Mouse (Mus musculus): ENCODE measurements around the gene Hmbs.
"Not testable (repeated sequence)": the region's sequence is repeated elsewhere in the genome, so short reads cannot be mapped to it uniquely, and the experiment has no call there.

Hmbs gene

DNA sequence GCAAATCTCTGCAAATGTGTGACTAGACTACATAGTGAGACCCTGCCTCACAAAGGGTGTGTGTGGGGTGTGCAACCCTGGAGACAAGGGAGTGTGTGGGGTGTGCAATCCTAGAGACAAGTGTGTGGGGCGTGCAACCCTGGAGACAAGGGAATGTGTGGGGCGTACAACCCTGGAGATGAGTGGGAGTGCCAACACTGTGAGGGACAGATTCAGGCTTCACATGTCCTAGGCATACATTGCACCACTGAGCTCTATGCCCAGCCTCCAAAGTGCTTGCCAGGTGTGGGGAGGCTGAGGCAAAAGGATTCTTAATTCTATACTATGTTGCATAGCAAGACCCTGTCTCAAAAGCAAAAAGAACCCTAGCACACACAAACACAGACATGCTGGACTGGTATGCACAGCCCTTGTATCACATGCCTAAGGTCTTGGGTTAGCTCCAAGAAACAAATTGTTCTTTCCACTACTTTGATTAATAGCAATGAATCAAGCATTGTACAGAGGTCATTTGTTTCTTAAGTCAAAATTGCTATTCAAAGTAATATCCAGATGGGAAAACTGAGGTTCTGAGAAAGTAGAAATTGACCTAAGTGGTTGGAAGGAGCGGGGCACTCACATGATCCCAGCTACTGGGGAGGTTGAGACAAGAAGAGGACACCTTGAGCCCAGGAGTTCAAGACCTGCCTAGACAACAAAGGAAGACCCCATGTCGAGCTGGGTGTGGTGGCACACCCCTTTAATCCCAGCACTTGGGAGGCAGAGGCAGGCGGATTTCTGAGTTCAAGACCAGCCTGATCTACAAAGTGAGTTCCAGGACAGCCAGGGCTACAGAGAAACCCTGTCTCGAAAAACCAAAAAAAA is 1.8 kb upstream of the Hmbs start:
- DNase-seq (ENCODE audit: low read depth), result no peak

DNA sequence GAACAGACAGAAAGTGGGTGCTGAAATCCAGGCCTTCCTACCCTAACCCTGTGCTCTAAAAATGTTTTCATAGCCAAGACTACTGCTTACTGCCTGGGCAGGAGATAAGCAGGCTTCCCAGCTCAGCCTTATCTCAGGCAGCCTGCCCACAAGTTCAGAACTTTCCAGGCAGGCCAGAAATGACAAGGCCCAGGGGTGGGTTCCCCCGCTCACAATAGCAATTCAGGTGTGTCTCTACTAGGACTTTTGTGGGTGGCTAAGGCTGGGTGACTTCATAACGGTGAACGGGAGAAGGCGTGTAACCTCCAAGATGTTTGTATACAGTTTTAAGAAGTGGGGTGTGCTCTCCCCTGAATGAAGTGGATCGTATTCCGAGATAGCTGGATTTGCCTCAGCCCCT is 738 bp downstream of the Hmbs start:
- no peak for DNase-seq (ENCODE audit: low read depth)

DNA sequence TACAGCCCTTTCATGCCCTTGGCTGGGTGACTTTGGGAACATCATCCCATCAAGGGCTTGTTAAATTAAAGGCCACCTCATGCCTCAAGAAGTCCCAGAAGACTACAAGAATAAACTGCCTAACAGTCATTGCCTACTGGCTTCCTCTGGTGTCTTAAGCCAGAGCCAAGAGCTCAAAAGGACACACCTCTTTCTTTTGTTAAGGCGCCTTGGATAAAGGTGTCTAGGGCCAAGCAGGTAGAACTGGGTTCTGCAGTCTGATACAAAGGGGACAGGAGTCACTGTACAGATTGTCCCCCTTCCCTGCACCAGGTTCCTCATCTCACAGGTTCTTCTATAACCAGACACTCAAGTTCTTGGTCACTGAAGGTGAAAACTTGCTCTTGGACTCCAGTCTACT is 1.4 kb downstream of the Hmbs start:
- no peak for DNase-seq (ENCODE audit: low read depth)

DNA sequence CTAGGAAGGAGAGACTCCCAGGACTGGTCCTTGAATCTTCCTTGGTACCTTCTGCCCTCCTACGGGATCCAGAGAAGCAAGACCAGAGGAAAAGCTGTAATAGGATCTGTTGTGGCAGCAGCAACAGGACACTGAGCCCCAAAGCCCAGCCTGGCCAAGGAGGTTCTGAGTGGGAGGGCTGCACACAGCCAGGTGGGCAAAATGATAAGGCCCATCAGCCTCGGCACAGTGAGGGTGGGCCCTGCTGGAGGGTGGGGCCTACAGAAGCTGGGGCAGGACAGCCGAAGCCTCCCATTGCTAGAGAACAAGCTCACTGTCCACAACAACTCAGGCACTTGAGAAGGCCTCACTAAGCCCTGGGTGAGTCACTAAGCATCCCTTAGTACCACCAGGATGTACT is 1.9 kb downstream of the Hmbs start:
- DNase-seq (ENCODE audit: low read depth), result no peak

DNA sequence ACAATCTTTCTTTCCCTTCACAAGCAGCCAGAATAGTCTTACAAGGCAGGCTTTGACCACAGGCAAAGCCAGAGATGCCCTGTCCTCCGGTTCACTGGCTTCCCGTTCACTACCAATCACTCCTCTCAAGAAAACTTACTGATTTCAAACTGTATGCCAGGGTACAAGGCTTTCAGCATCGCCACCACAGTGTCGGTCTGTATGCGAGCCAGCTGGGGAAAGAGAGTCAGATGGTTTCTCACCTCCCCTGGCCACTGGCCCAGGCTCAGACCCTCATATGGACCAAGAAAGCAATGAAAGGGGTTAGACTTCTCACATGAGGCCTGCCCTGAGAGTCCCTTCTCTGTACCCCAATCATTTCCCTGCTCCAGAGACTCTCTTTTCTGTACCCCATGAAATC is 2.5 kb downstream of the Hmbs start:
- no peak for DNase-seq (ENCODE audit: low read depth)

DNA sequence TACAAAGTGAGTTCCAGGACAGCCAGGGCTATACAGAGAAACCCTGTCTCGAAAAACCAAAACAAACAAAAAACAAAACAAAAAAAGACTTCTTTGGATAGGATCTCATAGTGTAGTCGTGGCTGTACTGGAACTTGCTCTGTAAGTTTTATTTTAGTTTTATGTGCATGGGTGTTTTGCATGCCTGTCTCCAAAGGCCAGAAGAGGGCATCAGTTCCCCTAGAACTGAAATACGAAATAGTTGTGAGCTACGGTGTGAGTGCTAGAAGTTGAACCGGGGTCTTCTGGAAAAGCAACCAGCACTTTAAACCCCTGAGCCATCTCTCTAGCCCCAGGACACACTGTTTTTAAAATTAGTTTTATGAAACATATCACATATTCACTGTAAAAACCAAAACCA is 5.5 kb downstream of the Hmbs start:
- DNase-seq (ENCODE audit: low read depth), result no peak

DNA sequence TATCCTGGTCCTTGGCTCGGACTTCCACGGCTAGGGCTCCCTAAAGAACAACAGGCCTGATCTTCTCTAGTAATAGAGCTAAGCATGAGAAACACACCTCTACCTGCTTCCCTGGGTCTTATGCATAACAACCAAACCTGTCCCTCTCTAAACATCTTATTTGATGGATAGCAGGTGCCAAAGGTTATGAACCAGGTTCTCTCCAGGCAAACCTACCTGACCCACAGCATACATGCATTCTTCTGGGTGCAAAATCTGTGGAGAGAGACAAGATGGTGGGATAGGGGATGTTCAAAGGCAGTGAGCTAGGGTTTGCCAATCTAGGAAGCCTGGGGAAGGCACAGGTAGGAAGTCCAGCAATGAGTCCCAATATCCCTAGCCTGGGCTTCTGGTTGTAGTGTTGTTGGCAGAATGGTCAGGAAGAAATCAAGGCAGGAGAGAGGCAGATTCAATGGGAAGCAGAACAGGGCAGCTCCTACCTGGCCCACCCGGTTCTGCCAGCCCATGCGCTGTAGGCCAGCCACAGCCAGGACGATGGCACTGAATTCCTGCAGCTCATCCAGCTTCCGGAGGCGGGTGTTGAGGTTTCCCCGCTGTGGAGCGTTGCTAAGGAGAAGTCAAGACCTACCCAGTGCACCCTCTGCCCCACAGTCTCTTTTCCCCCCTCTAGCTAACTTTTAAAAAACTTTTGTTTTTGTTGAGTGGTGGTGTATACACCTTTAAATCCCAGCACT is 6.4 kb downstream of the Hmbs start:
- no peak for DNase-seq (ENCODE audit: low read depth)

DNA sequence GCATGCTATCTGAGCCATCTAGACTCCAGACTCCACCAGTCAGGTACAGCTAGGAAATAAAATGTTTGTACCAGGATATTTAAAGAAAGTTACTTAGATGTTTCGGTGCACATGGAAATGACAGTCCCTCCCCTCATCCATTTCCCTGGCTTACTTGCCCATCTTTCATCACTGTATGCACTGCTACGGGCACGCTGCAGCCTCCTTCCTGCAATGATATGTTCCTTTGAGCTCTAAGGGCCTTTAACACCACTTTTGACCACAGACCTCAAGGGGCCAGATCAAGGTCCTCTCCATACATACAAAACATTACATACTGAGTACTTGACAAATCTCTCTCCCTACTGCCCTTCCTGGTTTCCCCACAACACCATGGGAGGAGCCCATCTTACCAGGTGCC is 7.1 kb downstream of the Hmbs start:
- DNase-seq (ENCODE audit: low read depth), result peak; percentile 32

DNA sequence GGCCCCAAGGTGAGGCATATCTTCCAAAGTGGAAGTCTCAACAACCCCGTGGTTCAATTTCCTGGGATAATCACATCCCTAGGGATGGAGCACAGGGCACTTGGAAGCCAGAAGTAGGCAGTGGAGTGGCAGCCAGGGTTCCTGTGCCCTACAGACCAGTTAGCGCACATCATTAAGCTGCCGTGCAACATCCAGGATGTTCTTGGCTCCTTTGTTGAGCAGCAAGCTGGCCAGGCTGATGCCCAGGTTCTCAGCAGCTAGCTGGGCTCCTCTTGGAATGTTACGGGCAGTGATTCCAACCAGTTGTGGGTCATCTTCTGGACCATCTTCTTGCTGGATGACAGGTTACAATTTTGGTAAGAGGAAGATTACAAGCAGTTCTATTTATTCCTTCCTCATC is 7.5 kb downstream of the Hmbs start:
- DNase-seq (ENCODE audit: low read depth), result not testable (repeated sequence)

DNA sequence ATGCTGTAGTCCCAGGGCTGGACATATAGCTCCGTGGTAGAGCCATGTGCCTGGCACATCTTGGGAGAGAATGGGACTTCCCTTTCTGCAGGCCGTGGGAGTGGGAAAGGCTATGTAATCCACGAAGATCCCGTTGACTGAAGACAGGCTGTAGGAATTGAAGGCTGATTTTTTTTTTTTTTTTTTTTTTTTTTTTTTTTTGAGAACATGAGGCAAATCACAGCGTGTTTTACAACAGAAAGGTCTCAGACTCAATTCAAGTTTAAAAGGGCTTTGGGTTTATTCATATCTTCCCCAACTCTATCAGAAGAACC is 8.0 kb downstream of the Hmbs start:
- DNase-seq (ENCODE audit: low read depth), result no peak

DNA sequence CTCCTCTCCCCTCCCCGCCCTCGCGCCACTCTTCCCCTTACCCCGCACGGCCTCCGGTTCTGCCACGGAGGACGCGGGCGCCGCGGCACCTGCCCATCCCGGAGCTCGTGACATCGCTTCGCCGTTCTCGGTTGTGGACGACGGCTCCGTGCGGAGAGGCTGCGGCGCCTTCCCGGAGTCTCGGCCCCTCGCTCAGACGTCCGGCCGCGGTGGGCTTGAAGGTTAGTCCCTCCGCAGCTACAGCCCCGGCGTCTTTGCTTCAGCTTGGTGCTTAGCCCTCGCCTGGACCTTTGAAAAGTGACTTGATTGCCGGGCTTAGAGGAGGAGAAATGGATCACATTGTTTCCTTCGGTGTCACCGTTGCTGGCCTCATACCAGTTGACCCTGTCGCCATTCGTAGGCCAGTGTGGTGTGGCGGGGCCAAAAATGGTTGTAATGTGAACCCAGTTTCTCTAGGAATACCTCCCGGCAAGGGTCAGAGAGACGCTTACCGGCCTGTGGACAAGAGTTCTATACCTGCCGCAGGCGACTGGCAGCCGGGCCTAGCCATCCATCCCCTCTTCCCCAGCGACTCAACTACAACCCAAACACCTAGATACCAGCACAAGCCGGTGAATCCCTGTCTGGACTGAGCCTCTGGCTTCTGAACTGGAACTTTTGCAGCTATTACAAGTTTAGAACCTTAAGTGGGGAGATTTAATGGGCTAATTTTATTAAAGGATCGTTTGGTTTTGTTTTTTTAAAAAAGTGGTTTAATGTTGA is 8.5 kb downstream of the Hmbs start:
- peak; percentile 49 for DNase-seq (ENCODE audit: low read depth)

DNA sequence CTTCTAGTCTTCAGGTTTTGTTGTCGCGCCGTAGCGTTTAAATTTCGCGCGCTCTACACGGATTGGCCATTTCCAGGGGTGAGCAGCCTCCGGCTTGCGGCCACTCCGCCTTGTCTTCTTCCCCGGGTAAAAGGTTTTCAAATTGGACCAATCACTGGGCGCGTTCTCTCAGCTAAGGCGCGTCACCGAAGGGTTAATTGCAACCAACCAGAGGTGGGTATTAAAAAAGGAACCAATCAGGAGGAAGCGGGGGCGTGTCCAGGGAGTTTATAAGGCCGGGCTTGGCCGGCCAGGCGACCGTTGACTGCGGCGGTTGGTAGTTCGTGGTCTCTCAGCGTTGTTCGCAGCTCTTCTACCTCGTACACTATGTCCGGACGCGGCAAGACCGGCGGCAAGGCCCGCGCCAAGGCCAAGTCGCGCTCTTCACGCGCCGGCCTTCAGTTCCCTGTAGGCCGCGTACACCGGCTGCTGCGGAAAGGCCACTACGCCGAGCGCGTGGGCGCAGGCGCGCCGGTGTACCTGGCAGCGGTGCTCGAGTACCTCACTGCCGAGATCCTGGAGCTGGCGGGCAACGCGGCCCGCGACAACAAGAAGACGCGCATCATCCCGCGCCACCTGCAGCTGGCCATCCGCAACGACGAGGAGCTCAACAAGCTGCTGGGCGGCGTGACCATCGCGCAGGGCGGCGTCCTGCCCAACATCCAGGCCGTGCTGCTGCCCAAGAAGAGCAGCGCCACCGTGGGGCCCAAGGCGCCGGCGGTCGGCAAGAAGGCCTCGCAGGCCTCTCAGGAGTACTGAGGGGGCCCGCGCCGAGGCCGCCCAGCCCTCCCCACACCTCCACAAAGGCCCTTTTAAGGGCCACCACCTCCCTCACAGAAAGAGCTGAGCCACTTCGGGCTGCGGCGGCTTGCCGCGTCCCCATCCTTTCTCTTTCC is 9.4 kb downstream of the Hmbs start, which contains the start of gene H2afx:
Gene H2afx (plus strand): TSS at position 299 of the 935 bp plus-strand sequence.
- peak; percentile 100 for DNase-seq (ENCODE audit: low read depth)

DNA sequence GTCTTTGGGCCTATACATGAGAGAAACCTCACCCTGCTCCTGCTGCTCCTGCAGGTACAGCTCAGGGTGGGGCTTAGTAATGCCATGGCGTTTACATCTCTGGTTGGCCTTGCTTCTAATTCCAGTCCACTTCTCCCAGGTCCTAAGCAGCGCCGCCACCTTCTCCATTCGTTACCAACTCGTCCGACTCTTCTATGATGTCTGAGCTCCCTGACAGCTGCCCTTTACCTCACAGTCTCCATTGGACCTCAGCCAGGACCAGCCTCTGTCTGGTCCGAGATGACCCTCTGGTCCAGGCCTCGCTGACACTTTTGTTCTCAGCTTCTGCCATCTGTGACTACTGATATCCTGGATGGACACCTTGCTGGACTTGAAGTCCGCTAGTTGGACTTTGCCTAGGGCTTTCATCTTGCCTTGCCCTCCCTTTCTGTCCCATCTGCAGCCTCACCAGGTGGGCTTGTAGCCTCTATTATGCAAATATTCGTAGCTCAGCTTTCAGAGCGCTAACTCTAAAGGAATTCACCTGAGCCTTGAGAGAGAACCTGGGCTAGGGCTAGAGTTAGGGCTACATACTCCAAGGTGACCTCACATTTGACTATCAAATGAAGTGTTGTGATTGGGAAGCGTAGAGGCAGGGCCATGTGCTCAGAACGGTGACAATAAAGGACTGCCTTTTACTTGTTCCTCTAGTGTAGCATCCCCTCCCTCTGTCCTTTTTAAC is 10.9 kb downstream of the Hmbs start:
- DNase-seq (ENCODE audit: low read depth), result no peak

DNA sequence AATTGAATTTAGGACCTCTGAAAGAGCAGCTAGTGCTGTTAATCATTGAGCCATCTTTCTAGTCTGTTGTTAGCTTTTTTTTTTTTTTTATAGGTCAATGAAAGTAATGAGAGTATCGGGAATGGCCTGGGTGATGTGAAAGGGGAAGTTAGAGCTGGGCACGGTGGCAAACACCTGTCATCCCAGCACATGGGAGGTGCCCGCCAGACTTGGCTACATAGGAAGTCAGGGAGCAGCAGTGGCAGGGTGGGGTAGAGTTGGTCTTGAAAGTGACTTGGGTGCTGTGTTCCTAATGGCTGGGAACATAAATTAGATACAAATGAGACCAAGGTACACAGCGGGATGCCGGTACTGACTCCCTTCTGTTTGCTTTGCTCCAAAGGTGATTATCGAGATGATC is 13.3 kb downstream of the Hmbs start:
- no peak for DNase-seq (ENCODE audit: low read depth)

DNA sequence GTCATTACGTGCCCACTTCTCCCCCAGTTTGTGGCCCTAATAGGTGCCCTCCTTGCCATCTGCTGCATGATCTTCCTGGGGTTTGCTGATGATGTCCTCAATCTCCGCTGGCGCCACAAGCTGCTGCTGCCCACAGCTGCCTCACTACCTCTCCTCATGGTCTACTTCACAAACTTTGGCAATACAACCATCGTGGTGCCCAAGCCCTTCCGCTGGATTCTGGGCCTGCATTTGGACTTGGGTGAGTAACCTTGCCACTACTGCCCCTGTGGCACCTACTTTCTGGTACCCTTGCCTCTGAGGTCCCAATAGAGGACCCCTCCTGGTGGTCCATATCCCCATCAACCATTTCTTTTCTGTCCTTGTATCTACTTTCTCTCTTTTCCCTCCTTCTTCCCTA is 16.1 kb downstream of the Hmbs start:
- DNase-seq (ENCODE audit: low read depth), result no peak

DNA sequence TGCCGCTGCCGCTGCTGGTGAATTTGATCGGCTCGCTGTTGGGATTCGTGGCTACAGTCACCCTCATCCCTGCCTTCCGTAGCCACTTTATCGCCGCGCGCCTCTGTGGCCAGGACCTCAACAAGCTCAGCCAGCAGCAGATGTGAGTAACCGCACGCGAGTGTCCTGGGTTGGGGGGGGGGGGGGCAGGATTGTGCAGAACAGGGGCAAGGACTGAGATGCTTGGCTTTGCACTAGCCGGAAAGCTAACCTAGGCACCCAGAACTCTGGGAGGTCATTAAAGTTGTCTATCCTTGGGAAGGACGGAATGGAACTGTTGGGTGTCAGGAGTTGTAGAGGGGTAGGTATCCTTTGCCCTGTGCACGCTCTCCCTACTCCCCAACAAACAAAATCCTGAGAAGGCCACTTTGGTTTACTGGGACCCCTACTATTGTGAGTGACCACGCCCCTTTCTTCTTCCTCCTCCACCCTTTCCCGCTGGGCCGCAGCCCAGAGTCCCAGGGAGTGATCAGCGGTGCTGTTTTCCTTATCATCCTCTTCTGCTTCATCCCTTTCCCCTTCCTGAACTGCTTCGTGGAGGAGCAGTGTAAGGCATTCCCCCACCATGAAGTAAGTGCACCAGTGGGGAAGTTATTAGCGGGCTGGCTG is 16.8 kb downstream of the Hmbs start:
- DNase-seq (ENCODE audit: low read depth), result no peak

DNA sequence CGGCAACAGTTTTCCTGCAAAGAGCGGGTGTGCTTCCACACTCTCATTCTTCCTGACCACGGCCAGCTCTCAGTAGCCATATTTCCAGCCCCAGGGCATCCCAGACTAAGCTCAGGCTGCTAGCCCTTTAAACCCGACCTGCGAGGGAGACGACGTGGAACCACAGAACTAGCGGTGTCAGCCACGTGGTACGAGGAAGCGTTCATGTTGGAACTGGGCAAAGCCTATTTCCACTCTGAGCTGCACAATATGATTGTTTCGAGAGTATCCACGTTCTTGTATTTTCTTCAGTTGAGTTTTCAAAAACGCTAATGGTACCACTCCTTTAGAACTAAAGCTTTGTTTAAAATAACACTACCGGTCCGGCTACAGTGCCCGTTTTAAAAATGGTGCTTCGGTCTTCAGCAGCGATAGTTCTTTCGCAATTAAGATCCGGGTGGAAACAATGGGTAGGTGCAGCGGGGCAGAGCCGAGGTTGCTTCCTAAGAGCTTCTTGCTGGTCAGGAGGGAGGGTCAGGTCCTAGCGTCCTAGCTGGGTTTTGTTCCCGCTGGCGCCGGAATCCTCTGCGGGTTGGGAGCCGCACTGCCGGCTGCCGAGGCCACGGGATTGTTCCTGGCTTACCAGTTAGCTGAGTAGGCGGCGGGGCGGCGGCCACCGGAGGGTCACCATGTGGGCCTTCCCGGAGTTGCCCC is 17.5 kb downstream of the Hmbs start:
- DNase-seq (ENCODE audit: low read depth), result peak; percentile 92

DNA sequence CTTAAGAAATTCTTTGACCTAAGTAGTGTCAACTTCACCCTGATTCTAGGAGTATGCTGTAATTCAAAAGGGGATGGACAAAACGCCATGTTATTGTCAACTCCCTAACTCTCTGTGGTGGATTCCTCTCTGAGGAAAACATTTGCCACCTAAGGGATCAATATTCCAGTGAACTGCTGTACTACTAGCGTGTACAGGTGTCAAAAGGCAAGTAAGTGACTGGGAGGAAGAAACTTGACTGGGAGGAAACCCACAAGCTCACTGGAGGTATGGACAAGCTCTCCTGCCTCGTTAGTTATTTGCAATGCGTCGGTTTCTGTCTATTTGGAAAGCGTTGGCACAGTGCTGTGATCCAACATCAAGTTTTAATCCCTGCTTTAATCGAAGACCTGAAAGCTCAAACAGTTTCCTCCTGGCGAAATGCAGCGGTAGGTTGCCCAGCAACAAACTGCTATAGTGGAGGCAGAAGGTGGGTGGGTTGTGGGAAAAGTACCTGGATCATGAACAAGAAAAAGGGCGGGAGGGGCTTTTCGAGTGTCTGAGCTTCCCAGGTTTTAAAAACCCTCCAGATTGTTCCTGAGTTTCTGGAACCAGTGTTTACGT is 18.2 kb downstream of the Hmbs start, which contains the start of gene Dpagt1:
Gene Dpagt1 (plus strand): TSS at position 252 of the 603 bp plus-strand sequence.
- DNase-seq (ENCODE audit: low read depth), result peak; percentile 48

DNA sequence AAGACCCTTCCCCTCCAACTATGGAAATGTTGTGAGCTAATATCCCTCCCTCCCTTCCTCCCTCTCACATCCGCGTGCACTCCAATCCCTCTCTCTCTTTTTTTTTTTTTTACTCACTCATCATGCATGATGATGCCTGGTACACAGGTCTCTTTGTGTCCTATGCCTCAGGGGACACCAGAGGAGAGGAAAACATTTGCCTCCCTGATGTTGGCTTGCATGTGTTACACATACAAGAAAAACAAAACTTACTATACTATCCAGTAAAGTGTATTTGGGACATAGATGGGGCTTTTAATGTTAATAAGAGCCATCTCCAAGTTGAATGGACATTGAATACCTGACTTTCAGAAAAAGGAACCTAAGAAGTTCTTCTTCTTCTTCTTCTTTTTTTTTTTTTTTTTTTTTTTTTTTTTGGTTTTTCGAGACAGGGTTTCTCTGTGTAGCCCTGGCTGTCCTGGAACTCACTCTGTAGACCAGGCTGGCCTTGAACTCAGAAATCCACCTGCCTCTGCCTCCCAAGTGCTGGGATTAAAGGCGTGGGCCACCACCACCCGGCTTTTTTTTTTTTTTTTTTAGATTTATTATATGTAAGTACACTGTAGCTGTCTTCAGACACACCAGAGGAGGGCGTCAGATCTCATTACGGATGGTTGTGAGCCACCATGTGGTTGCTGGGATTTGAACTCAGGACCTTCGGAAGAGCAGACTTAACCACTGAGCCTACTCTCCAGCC is 18.8 kb downstream of the Hmbs start:
- not testable (repeated sequence) for DNase-seq (ENCODE audit: low read depth)

Data from induced T-regulatory cell, adult 2 months (primary cell).